Mouse (Mus musculus) heart, embryonic 10.5 days (tissue): ENCODE data around the gene Bcl7c. TPM values are rescaled to one million over a fixed set of nuclear protein-coding genes. Genes with fewer than 3 reads are reported as not detected.
"Not testable (repeated sequence)": the region's sequence is repeated elsewhere in the genome, so short reads cannot be mapped to it uniquely, and the experiment has no call there.

ENCODE experiments used
- DNase-seq: peaks from one replicate; pipeline ENCODE4 v3.0.0-alpha.2; 2017; ENCODE audit warnings: low spot score
- H3K27ac ChIP-seq: fragments of 300-500 bp; sonication (generic); 2 replicates; pipeline ENCODE4 v1.5.1; 2016; ENCODE audit warnings: mild to moderate bottlenecking
- H3K27me3 ChIP-seq: fragments of 300-500 bp; sonication (generic); 2 replicates; pipeline ENCODE4 v1.6.1; 2016; ENCODE audit warnings: mild to moderate bottlenecking; ENCODE audit not compliant: poor library complexity, insufficient read depth, severe bottlenecking
- H3K36me3 ChIP-seq: fragments of 300-500 bp; sonication (generic); 2 replicates; pipeline ENCODE4 v1.6.1; 2016; ENCODE audit warnings: mild to moderate bottlenecking, moderate library complexity
- H3K4me1 ChIP-seq: fragments of 300-500 bp; sonication (generic); 2 replicates; pipeline ENCODE4 v1.6.1; 2016; ENCODE audit warnings: mild to moderate bottlenecking
- H3K4me3 ChIP-seq: fragments of 300-500 bp; sonication (generic); 2 replicates; pipeline ENCODE4 v1.5.1; 2016; ENCODE audit warnings: mild to moderate bottlenecking, moderate library complexity
- H3K9me3 ChIP-seq: fragments of 300-500 bp; sonication (generic); 2 replicates; pipeline ENCODE4 v1.6.1; 2016; ENCODE audit warnings: mild to moderate bottlenecking, moderate library complexity
- WGBS: fragments of 180-500 bp; shearing (Covaris S2); methylation state at CpG from one replicate; pipeline ENCODE4 v1.1.7; 2016; 5-methylcytosine and 5-hydroxymethylcytosine counted together
- polyA plus RNA-seq: library from polyadenylated mRNA; unstranded; fragments of >200 nt; fragmentation: Nextera tagmentation; extraction: Ambion mirVana; gene quantifications from 2 replicates; pipeline ENCODE4 v1.2.1, GENCODE M21; 2016

Bcl7c gene
- polyA plus RNA-seq, 1 experiment from 2014 or later, result 59.4 TPM

GRCm38 (mm10) chr7:127744366-127745045, 35.8 kb upstream of the Bcl7c start, which contains the start of gene Fbxl19:
Gene Fbxl19 (plus strand): TSS chr7:127744543.
- peaks cover 17% of the 10 kb centered on the region for H3K36me3 ChIP-seq
- H3K4me3 ChIP-seq, result peak within 1 kb of the TSS; percentile 86
- no peaks in the 10 kb centered on the region for H3K9me3 ChIP-seq
- peaks cover 6% of the 10 kb centered on the region; the same call in 1 of the 2 replicates for H3K27me3 ChIP-seq
- peaks cover 30% of the 10 kb centered on the region for H3K4me1 ChIP-seq
- DNase-seq, result peak; percentile 85
- peak within 1 kb of the TSS; percentile 96 for H3K27ac ChIP-seq
- WGBS, result under 1% methylated on average over 26 of the region's 26 CpGs

GRCm38 (mm10) chr7:127732066-127732465, 23.3 kb upstream of the Bcl7c start, which contains the start of gene Ctf2:
Gene Ctf2 (minus strand): TSS chr7:127732166.
- not testable (repeated sequence) for H3K4me1 ChIP-seq, H3K9me3 ChIP-seq, H3K27ac ChIP-seq, DNase-seq, H3K27me3 ChIP-seq, H3K36me3 ChIP-seq, H3K4me3 ChIP-seq
- 100% methylated on average over 1 of the region's 5 CpGs for WGBS

- no peak overlapping the region for H3K27ac ChIP-seq
- no peaks in the 10 kb centered on the region for H3K9me3 ChIP-seq
- no peaks in the 10 kb centered on the region for H3K36me3 ChIP-seq
- H3K4me1 ChIP-seq, result no peaks in the 10 kb centered on the region
- H3K27me3 ChIP-seq, result peaks cover 14% of the 10 kb centered on the region; the same call in 1 of the 2 replicates
- 60% methylated on average over 4 of the region's 4 CpGs for WGBS
- no peak for DNase-seq
- H3K4me3 ChIP-seq, result no peak overlapping the region
Observed at GRCm38 (mm10) chr7:127730170-127730569, 21.4 kb upstream of the Bcl7c start.

- Histone ChIP-seq H3K9me3 (no peaks in the 10 kb centered on the region), H3K27ac (no peak overlapping the region), H3K36me3 (no peaks in the 10 kb centered on the region), H3K27me3 (peaks cover 21% of the 10 kb centered on the region; the same call in 1 of the 2 replicates), H3K4me3 (no peak overlapping the region), H3K4me1 (no peaks in the 10 kb centered on the region)
- 78% methylated on average over 7 of the region's 7 CpGs for whole genome bisulfite sequencing
- DNase-seq, result peak; percentile 56
Observed at GRCm38 (mm10) chr7:127727898-127728297, 19.2 kb upstream of the Bcl7c start.

GRCm38 (mm10) chr7:127725924-127726323, 17.2 kb upstream of the Bcl7c start:
- DNase-seq, result peak; percentile 68
- WGBS, result 57% methylated on average over 6 of the region's 6 CpGs
- H3K4me3 ChIP-seq, result no peak overlapping the region
- no peaks in the 10 kb centered on the region for H3K4me1 ChIP-seq
- H3K27ac ChIP-seq, result no peak overlapping the region
- H3K9me3 ChIP-seq, result no peaks in the 10 kb centered on the region
- no peaks in the 10 kb centered on the region for H3K36me3 ChIP-seq
- H3K27me3 ChIP-seq, result peaks cover 21% of the 10 kb centered on the region; the same call in 1 of the 2 replicates

- Histone ChIP-seq H3K27me3 (peaks cover 21% of the 10 kb centered on the region; the same call in 1 of the 2 replicates), H3K36me3 (no peaks in the 10 kb centered on the region), H3K27ac (no peak overlapping the region), H3K4me3 (no peak overlapping the region), H3K4me1 (no peaks in the 10 kb centered on the region), H3K9me3 (no peaks in the 10 kb centered on the region)
- DNase-seq, result peak; percentile 67
- 44% methylated on average over 2 of the region's 2 CpGs for WGBS
Observed at GRCm38 (mm10) chr7:127725490-127725889, 16.8 kb upstream of the Bcl7c start.

- Histone ChIP-seq H3K36me3 (no peaks in the 10 kb centered on the region), H3K4me3 (no peak overlapping the region)
Observed at GRCm38 (mm10) chr7:127719258-127719657, 10.5 kb upstream of the Bcl7c start.

GRCm38 (mm10) chr7:127718339-127718738, 9.6 kb upstream of the Bcl7c start:
- 81% methylated on average over 6 of the region's 6 CpGs for WGBS
- DNase-seq, result no peak
- Histone ChIP-seq H3K4me1 (peaks cover 12% of the 10 kb centered on the region), H3K4me3 (no peak overlapping the region), H3K9me3 (no peaks in the 10 kb centered on the region), H3K36me3 (no peaks in the 10 kb centered on the region), H3K27me3 (peaks cover 11% of the 10 kb centered on the region; the same call in 1 of the 2 replicates), H3K27ac (no peak overlapping the region)

More at GRCm38 (mm10) chr7:127719258-127719657, 10.5 kb upstream of the Bcl7c start:
- peaks cover 12% of the 10 kb centered on the region for H3K4me1 ChIP-seq
- WGBS, result 78% methylated on average over 6 of the region's 6 CpGs
- peaks cover 14% of the 10 kb centered on the region; the same call in 1 of the 2 replicates for H3K27me3 ChIP-seq
- no peak overlapping the region for H3K27ac ChIP-seq
- no peak for DNase-seq
- H3K9me3 ChIP-seq, result no peaks in the 10 kb centered on the region

GRCm38 (mm10) chr7:127716992-127717391, 8.3 kb upstream of the Bcl7c start:
- Histone ChIP-seq H3K4me3 (peak overlapping the region; percentile 58), H3K27ac (peak overlapping the region; percentile 78), H3K4me1 (peaks cover 25% of the 10 kb centered on the region), H3K36me3 (no peaks in the 10 kb centered on the region), H3K27me3 (peaks cover 11% of the 10 kb centered on the region; the same call in 1 of the 2 replicates), H3K9me3 (no peaks in the 10 kb centered on the region)
- 1% methylated on average over 41 of the region's 41 CpGs for whole genome bisulfite sequencing
- DNase-seq, result peak; percentile 85

- DNase-seq, result no peak
- Histone ChIP-seq H3K4me3 (no peak overlapping the region), H3K27me3 (peaks cover 11% of the 10 kb centered on the region; the same call in 1 of the 2 replicates), H3K27ac (no peak overlapping the region), H3K9me3 (no peaks in the 10 kb centered on the region), H3K36me3 (no peaks in the 10 kb centered on the region), H3K4me1 (peaks cover 31% of the 10 kb centered on the region)
- 77% methylated on average over 4 of the region's 4 CpGs for WGBS
Observed at GRCm38 (mm10) chr7:127714816-127715215, 6.1 kb upstream of the Bcl7c start.

GRCm38 (mm10) chr7:127712461-127713385, 4.0 kb upstream of the Bcl7c start, which contains the start of gene Ctf1:
Gene Ctf1 (plus strand): TSS chr7:127712736.
- 2% methylated on average over 28 of the region's 28 CpGs for WGBS
- Histone ChIP-seq H3K36me3 (no peaks in the 10 kb centered on the region), H3K27ac (peak within 1 kb of the TSS; percentile 89), H3K9me3 (no peaks in the 10 kb centered on the region), H3K4me3 (peak within 1 kb of the TSS; percentile 56), H3K4me1 (peaks cover 31% of the 10 kb centered on the region), H3K27me3 (peaks cover 11% of the 10 kb centered on the region; the same call in 1 of the 2 replicates)
- DNase-seq, result peak; percentile 91

GRCm38 (mm10) chr7:127711456-127711855, 2.7 kb upstream of the Bcl7c start:
- DNase-seq, result no peak
- no peak overlapping the region for H3K27ac ChIP-seq
- no peaks in the 10 kb centered on the region for H3K9me3 ChIP-seq
- H3K36me3 ChIP-seq, result peaks cover 1% of the 10 kb centered on the region
- peaks cover 31% of the 10 kb centered on the region for H3K4me1 ChIP-seq
- peaks cover 8% of the 10 kb centered on the region; the same call in 1 of the 2 replicates for H3K27me3 ChIP-seq
- 69% methylated on average over 3 of the region's 3 CpGs for WGBS
- H3K4me3 ChIP-seq, result no peak overlapping the region
